Mouse (Mus musculus) kidney, embryonic 16.5 days (tissue): ENCODE measurements around the gene Esr1. TPM values are rescaled to one million over a fixed set of nuclear protein-coding genes. Genes with fewer than 3 reads are reported as not detected.

Experiments used
- ATAC-seq: fragments of 200-750 bp; cut with Nextera tagmentation; 2 replicates; pipeline ENCODE4 v1.8.0; 2017; ENCODE audit warnings: moderate TSS enrichment; ENCODE audit not compliant: low FRiP score, low TSS enrichment
- H3K27ac ChIP-seq: fragments of 300-500 bp; sonication (generic); 2 replicates; pipeline ENCODE4 v1.5.1; 2014; ENCODE audit warnings: low read length
- H3K27me3 ChIP-seq: fragments of 300-500 bp; sonication (generic); 2 replicates; pipeline ENCODE4 v1.6.1; 2014; ENCODE audit warnings: low read length, control low read depth, mixed read lengths; ENCODE audit not compliant: insufficient read depth
- H3K36me3 ChIP-seq: fragments of 300-500 bp; sonication (generic); 2 replicates; pipeline ENCODE4 v1.6.1; 2014; ENCODE audit warnings: low read length, control low read depth, mixed read lengths; ENCODE audit not compliant: insufficient read depth
- H3K4me1 ChIP-seq: fragments of 300-500 bp; sonication (generic); 2 replicates; pipeline ENCODE4 v1.6.1; 2014; ENCODE audit warnings: low read length, control low read depth, mixed read lengths; ENCODE audit not compliant: insufficient read depth
- H3K4me2 ChIP-seq: fragments of 300-500 bp; sonication (generic); replicated peaks from 2 replicates; pipeline ENCODE4 v1.6.1; 2014; ENCODE audit warnings: low read depth, low read length
- H3K4me3 ChIP-seq: fragments of 300-500 bp; sonication (generic); 2 replicates; pipeline ENCODE4 v1.5.1; 2014; ENCODE audit warnings: mild to moderate bottlenecking, low read length
- H3K9ac ChIP-seq: fragments of 300-500 bp; sonication (generic); replicated peaks from 2 replicates; pipeline ENCODE4 v1.6.1; 2014; ENCODE audit warnings: low read length
- H3K9me3 ChIP-seq: fragments of 300-500 bp; sonication (generic); 2 replicates; pipeline ENCODE4 v1.6.1; 2016; ENCODE audit warnings: low read length, control low read depth
- WGBS: fragments of 180-500 bp; shearing (Covaris S2); extraction: QIAGEN DNeasy Blood & Tissue Kit; methylation state at CpG from one replicate; pipeline ENCODE4 v1.1.7; 2014; 5-methylcytosine and 5-hydroxymethylcytosine counted together
- polyA plus RNA-seq: library from polyadenylated mRNA; unstranded; fragments of >200 nt; fragmentation: Nextera tagmentation; extraction: Ambion mirVana; gene quantifications from 2 replicates; pipeline ENCODE4 v1.2.1, GENCODE M21; 2015

Esr1 gene
- polyA plus RNA-seq, 1 experiment from 2014 or later: 2.5 TPM

DNA sequence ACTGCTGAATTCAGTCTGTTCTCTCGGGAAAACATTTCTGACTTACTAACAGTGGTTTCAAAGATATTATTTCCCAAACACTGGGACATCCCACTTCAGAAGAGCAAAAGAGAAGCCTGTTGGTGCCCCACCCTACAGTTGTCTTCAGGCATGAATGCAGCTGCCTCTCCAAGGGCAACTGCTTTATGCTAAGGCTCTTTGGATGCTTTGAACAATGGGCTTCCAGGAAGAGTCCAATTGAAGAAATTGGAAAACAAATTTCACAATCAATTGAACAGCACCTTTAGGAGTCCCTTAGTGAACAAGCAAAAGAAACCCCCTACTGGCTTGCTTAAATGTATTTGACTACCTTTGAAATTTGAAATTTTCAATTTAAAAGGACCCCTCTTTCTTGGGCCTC, 415.8 kb downstream of the Esr1 start:
- no peaks in the 10 kb centered on the region for H3K9me3 ChIP-seq
- H3K4me2 ChIP-seq: no peak overlapping the region
- no peaks in the 10 kb centered on the region for H3K27me3 ChIP-seq
- H3K36me3 ChIP-seq: no peaks in the 10 kb centered on the region
- H3K27ac ChIP-seq: no peak overlapping the region
- no peaks in the 10 kb centered on the region for H3K4me1 ChIP-seq
- WGBS: 94% methylated on average over 1 of the region's 1 CpGs
- ATAC-seq: no peak
- no peak overlapping the region for H3K9ac ChIP-seq
- H3K4me3 ChIP-seq: no peak overlapping the region

- no peaks in the 10 kb centered on the region for H3K4me1 ChIP-seq
- H3K4me2 ChIP-seq: no peak overlapping the region
- no peaks in the 10 kb centered on the region for H3K27me3 ChIP-seq
- no peak for ATAC-seq
- no peak overlapping the region for H3K27ac ChIP-seq
- H3K9me3 ChIP-seq: no peaks in the 10 kb centered on the region
- no peak overlapping the region for H3K9ac ChIP-seq
- H3K4me3 ChIP-seq: no peak overlapping the region
- peaks cover 6% of the 10 kb centered on the region; the same call in 1 of the 2 replicates for H3K36me3 ChIP-seq
- WGBS: 79% methylated on average over 9 of the region's 9 CpGs
Measured at GRCm38 (mm10) chr10:5028301-5028700, 416.9 kb downstream of the Esr1 start.

DNA sequence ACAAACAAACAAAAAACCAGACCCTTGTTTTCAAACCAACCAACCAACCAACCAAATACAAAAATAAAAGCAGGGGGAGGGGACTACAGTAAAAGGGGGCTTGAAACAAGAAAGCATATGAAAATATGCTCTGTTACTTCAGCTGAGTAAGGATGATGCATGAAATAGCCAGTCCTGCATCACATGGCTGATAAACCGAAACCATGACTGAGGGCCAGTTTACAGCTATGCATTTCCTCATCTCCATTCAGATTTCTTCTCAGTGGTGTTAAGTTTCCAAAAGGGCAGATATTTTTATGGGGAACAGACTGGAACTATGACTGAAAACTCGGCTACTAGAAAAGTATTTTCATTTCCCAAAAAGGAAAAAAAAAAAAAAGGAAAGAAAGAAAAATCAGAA, 417.8 kb downstream of the Esr1 start:
- Histone ChIP-seq H3K9ac (no peak overlapping the region), H3K9me3 (no peaks in the 10 kb centered on the region), H3K4me3 (no peak overlapping the region), H3K4me2 (no peak overlapping the region), H3K4me1 (no peaks in the 10 kb centered on the region), H3K27me3 (no peaks in the 10 kb centered on the region), H3K27ac (no peak overlapping the region), H3K36me3 (peaks cover 6% of the 10 kb centered on the region; the same call in 1 of the 2 replicates)
- WGBS: 50% methylated on average over 2 of the region's 2 CpGs
- no peak for ATAC-seq

- Histone ChIP-seq H3K27me3 (no peaks in the 10 kb centered on the region), H3K27ac (no peak overlapping the region), H3K9ac (no peak overlapping the region), H3K36me3 (peaks cover 6% of the 10 kb centered on the region; the same call in 1 of the 2 replicates), H3K4me2 (no peak overlapping the region), H3K9me3 (no peaks in the 10 kb centered on the region), H3K4me1 (no peaks in the 10 kb centered on the region), H3K4me3 (no peak overlapping the region)
- WGBS: 86% methylated on average over 1 of the region's 1 CpGs
- ATAC-seq: no peak
Measured at GRCm38 (mm10) chr10:5029883-5030282, 418.5 kb downstream of the Esr1 start.

GRCm38 (mm10) chr10:5032192-5033048, 421.0 kb downstream of the Esr1 start:
- Histone ChIP-seq H3K4me3 (no peak overlapping the region), H3K27ac (no peak overlapping the region), H3K27me3 (no peaks in the 10 kb centered on the region), H3K9me3 (no peaks in the 10 kb centered on the region), H3K4me2 (no peak overlapping the region), H3K4me1 (no peaks in the 10 kb centered on the region), H3K9ac (no peak overlapping the region), H3K36me3 (peaks cover 6% of the 10 kb centered on the region; the same call in 1 of the 2 replicates)
- no peak for ATAC-seq
- WGBS: 83% methylated on average over 15 of the region's 15 CpGs

GRCm38 (mm10) chr10:5041254-5041653, 429.9 kb downstream of the Esr1 start:
- no peak overlapping the region for H3K4me2 ChIP-seq
- no peak overlapping the region for H3K4me3 ChIP-seq
- H3K9ac ChIP-seq: no peak overlapping the region
- no peaks in the 10 kb centered on the region for H3K4me1 ChIP-seq
- 43% methylated on average over 8 of the region's 8 CpGs for WGBS
- peak; percentile 59; the same call in 1 of the 2 replicates for ATAC-seq
- no peaks in the 10 kb centered on the region for H3K27me3 ChIP-seq
- no peaks in the 10 kb centered on the region for H3K9me3 ChIP-seq
- peaks cover 6% of the 10 kb centered on the region; the same call in 1 of the 2 replicates for H3K36me3 ChIP-seq
- no peak overlapping the region for H3K27ac ChIP-seq

GRCm38 (mm10) chr10:5044481-5044880, 433.1 kb downstream of the Esr1 start:
- H3K27ac ChIP-seq: no peak overlapping the region
- no peaks in the 10 kb centered on the region for H3K27me3 ChIP-seq
- H3K9ac ChIP-seq: no peak overlapping the region
- WGBS: 65% methylated on average over 8 of the region's 8 CpGs
- no peak overlapping the region for H3K4me2 ChIP-seq
- H3K9me3 ChIP-seq: no peaks in the 10 kb centered on the region
- H3K4me1 ChIP-seq: no peaks in the 10 kb centered on the region
- no peak overlapping the region for H3K4me3 ChIP-seq
- ATAC-seq: no peak
- H3K36me3 ChIP-seq: peaks cover 6% of the 10 kb centered on the region; the same call in 1 of the 2 replicates

DNA sequence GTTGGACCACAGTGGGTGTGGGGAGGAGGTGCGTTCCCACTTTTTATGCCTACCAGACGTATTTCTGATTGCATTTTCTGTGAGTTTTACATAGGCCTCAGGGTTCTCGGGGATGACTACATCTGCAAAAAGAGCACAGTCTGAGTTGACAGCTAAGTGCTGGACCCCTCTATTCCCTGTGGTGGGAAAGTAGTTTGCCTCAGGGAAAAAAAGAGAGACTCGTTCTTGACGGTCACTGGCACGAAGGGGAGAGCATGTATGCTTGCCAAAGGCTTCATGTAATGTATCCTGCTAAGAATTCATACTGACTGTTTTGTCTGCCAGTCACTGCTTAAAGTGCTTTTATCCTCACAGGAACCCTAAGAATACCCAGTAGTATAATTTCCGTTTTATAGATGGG, 433.8 kb downstream of the Esr1 start:
- H3K4me3 ChIP-seq: no peak overlapping the region
- H3K4me2 ChIP-seq: no peak overlapping the region
- no peak for ATAC-seq
- H3K9me3 ChIP-seq: no peaks in the 10 kb centered on the region
- H3K9ac ChIP-seq: no peak overlapping the region
- H3K36me3 ChIP-seq: peaks cover 6% of the 10 kb centered on the region; the same call in 1 of the 2 replicates
- H3K27me3 ChIP-seq: no peaks in the 10 kb centered on the region
- H3K27ac ChIP-seq: no peak overlapping the region
- WGBS: 85% methylated on average over 7 of the region's 7 CpGs
- H3K4me1 ChIP-seq: no peaks in the 10 kb centered on the region

- no peaks in the 10 kb centered on the region for H3K9me3 ChIP-seq
- 96% methylated on average over 5 of the region's 5 CpGs for WGBS
- no peak overlapping the region for H3K27ac ChIP-seq
- no peak for ATAC-seq
- no peaks in the 10 kb centered on the region for H3K4me1 ChIP-seq
- H3K27me3 ChIP-seq: no peaks in the 10 kb centered on the region
- H3K4me2 ChIP-seq: no peak overlapping the region
- H3K4me3 ChIP-seq: no peak overlapping the region
- H3K36me3 ChIP-seq: peaks cover 4% of the 10 kb centered on the region; the same call in 1 of the 2 replicates
- H3K9ac ChIP-seq: no peak overlapping the region
Measured at GRCm38 (mm10) chr10:5045671-5046070, 434.3 kb downstream of the Esr1 start.
